Mouse (Mus musculus) myocyte (in vitro differentiated cells): ENCODE measurements around the gene Elovl3. TPM values are rescaled to one million over a fixed set of nuclear protein-coding genes. Genes with fewer than 3 reads are reported as not detected.
A peak's percentile ranks its signal among the peaks of the same experiment; 100 is the strongest.
"Not testable (repeated sequence)": the region's sequence is repeated elsewhere in the genome, so short reads cannot be mapped to it uniquely, and the experiment has no call there.

Experiments used
- H3K27me3 ChIP-seq: one replicate; pipeline ENCODE4 v1.6.1; 2011; ENCODE audit not compliant: control insufficient read depth, insufficient read depth, insufficient read length
- H3K36me3 ChIP-seq: one replicate; pipeline ENCODE4 v1.6.1; 2011; ENCODE audit not compliant: control insufficient read depth, insufficient read depth
- H3K4me2 ChIP-seq: one replicate; pipeline ENCODE4 v1.6.1; 2011; ENCODE audit warnings: low read depth, control low read depth
- H3K4me3 ChIP-seq: one replicate; pipeline ENCODE4 v1.5.1; 2011; ENCODE audit warnings: mild to moderate bottlenecking, control low read depth, moderate library complexity
- H3K79me2 ChIP-seq: one replicate; pipeline ENCODE4 v1.6.1; 2011; ENCODE audit not compliant: control insufficient read depth, insufficient read depth
- H3ac ChIP-seq: one replicate; pipeline ENCODE4 v1.6.1; 2011; ENCODE audit not compliant: control insufficient read depth, insufficient read length
- CEBPB ChIP-seq: IDR thresholded peaks from 2 replicates; pipeline ENCODE4 v1.6.1; 2011; ENCODE audit warnings: mild to moderate bottlenecking, moderate library complexity; ENCODE audit not compliant: poor library complexity, insufficient read depth, severe bottlenecking
- E2F4 ChIP-seq: IDR thresholded peaks from one replicate; pipeline ENCODE4 v1.6.1; 2011; ENCODE audit warnings: mild to moderate bottlenecking, control low read depth, moderate library complexity; ENCODE audit not compliant: insufficient read depth
- MAX ChIP-seq: IDR thresholded peaks from one replicate; pipeline ENCODE4 v1.6.1; 2011; ENCODE audit warnings: low read depth, mild to moderate bottlenecking, control low read depth
- MYOD1 ChIP-seq, 3 experiments: IDR thresholded peaks; one replicate each; pipeline ENCODE4 v1.6.1; 2011; ENCODE audit warnings: control low read depth in 2 of 3, low read depth in 2 of 3, mild to moderate bottlenecking in 2 of 3, moderate library complexity in 1 of 3; ENCODE audit not compliant: insufficient read length in 2 of 3, control insufficient read depth in 1 of 3
- MYOG ChIP-seq, 3 experiments: IDR thresholded peaks; one replicate each; pipeline ENCODE4 v1.6.1; 2011; ENCODE audit warnings: control low read depth in 2 of 3, low read depth in 2 of 3, mild to moderate bottlenecking in 2 of 3; ENCODE audit not compliant: insufficient read length in 2 of 3, control insufficient read depth in 1 of 3, insufficient read depth in 1 of 3
- POLR2A ChIP-seq: IDR thresholded peaks from one replicate; pipeline ENCODE4 v1.6.1; 2011; ENCODE audit warnings: low read depth, mild to moderate bottlenecking, control low read depth, moderate library complexity; ENCODE audit not compliant: insufficient read length
- POLR2AphosphoS2 ChIP-seq: IDR thresholded peaks from one replicate; pipeline ENCODE4 v1.6.1; 2011; ENCODE audit warnings: low read depth, control low read depth; ENCODE audit not compliant: insufficient read length
- REST ChIP-seq: IDR thresholded peaks from one replicate; pipeline ENCODE4 v1.6.1; 2011; ENCODE audit warnings: mild to moderate bottlenecking, control low read depth, moderate library complexity; ENCODE audit not compliant: insufficient read depth, insufficient read length
- SRF ChIP-seq: IDR thresholded peaks from one replicate; pipeline ENCODE4 v1.6.1; 2011; ENCODE audit warnings: low read depth; ENCODE audit not compliant: control insufficient read depth, insufficient read length
- TCF12 ChIP-seq: IDR thresholded peaks from one replicate; pipeline ENCODE4 v1.6.1; 2011; ENCODE audit warnings: mild to moderate bottlenecking, control low read depth; ENCODE audit not compliant: poor library complexity, insufficient read depth, severe bottlenecking
- TCF3 ChIP-seq: IDR thresholded peaks from one replicate; pipeline ENCODE4 v1.6.1; 2011; ENCODE audit warnings: low read depth, control low read depth; ENCODE audit not compliant: insufficient read length
- USF1 ChIP-seq: IDR thresholded peaks from one replicate; pipeline ENCODE4 v1.6.1; 2011; ENCODE audit warnings: low read depth, mild to moderate bottlenecking, control low read depth, moderate library complexity
- polyA plus RNA-seq: library from polyadenylated mRNA; unstranded; fragments of >200 nt; fragmentation: generic; extraction: Trizol; gene quantifications from one replicate; pipeline ENCODE4 v1.2.1, GENCODE M21; 2012; ENCODE audit warnings: missing spikeins

Gene Elovl3
- polyA plus RNA-seq, 1 experiment: 0.50 TPM

- TF ChIP-seq MAX: no peak
- no peak for TF ChIP-seq POLR2A
- TF ChIP-seq REST: no peak
- no peak for TF ChIP-seq TCF12
- TF ChIP-seq USF1: no peak
- TF ChIP-seq POLR2AphosphoS2: no peak
- TF ChIP-seq E2F4: no peak
- no peak for TF ChIP-seq MYOG (IDR thresholded peaks at IDR 0.05; ENCODE audit: control insufficient read depth in 1 of 3, insufficient read depth in 1 of 3, insufficient read length in 2 of 3, low read depth in 2 of 3)
- peaks cover 6% of the 10 kb centered on the region for H3K27me3 ChIP-seq
Measured at GRCm38 (mm10) chr19:46123876-46124275, 7.8 kb upstream of the Elovl3 start.

GRCm38 (mm10) chr19:46124651-46125050, 7.0 kb upstream of the Elovl3 start:
- Histone ChIP-seq H3K4me3 (no peak overlapping the region), H3K4me2 (no peak overlapping the region), H3K79me2 (no peaks in the 10 kb centered on the region), H3ac (no peak overlapping the region), H3K36me3 (no peaks in the 10 kb centered on the region), H3K27me3 (peaks cover 6% of the 10 kb centered on the region)
- TF ChIP-seq POLR2AphosphoS2 (no peak), CEBPB (no peak), SRF (no peak), E2F4 (no peak), POLR2A (no peak)

More at GRCm38 (mm10) chr19:46123876-46124275, 7.8 kb upstream of the Elovl3 start:
- no peaks in the 10 kb centered on the region for H3K36me3 ChIP-seq
- H3K4me3 ChIP-seq: no peak overlapping the region
- H3K4me2 ChIP-seq: no peak overlapping the region
- no peaks in the 10 kb centered on the region for H3K79me2 ChIP-seq
- no peak overlapping the region for H3ac ChIP-seq

DNA sequence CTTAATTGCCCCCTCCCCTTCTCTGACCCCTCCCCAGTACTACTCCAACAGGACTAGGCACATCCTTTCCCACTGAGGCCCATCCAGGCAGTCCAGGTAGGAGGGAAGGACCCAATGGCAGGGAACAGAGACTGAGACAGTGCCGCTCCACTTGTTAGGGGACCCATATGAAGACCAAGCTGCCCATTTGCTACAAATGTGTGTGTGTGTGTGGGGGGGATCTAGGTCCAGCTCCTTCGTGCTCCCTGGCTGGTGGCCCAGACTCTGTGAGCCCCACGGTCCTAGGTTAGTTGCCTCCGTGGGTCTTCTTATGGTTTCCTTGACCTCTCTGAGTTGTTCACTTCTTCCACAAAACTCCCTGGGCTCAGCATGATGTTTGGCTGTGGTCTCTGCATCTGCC, 5.4 kb upstream of the Elovl3 start:
- H3K4me3 ChIP-seq: no peak overlapping the region
- no peaks in the 10 kb centered on the region for H3K79me2 ChIP-seq
- no peaks in the 10 kb centered on the region for H3K36me3 ChIP-seq
- H3K27me3 ChIP-seq: peaks cover 6% of the 10 kb centered on the region
- TF ChIP-seq USF1 (no peak), POLR2AphosphoS2 (no peak), SRF (no peak), TCF3 (no peak), E2F4 (no peak), REST (no peak)
- H3K4me2 ChIP-seq: no peak overlapping the region
- no peak overlapping the region for H3ac ChIP-seq

DNA sequence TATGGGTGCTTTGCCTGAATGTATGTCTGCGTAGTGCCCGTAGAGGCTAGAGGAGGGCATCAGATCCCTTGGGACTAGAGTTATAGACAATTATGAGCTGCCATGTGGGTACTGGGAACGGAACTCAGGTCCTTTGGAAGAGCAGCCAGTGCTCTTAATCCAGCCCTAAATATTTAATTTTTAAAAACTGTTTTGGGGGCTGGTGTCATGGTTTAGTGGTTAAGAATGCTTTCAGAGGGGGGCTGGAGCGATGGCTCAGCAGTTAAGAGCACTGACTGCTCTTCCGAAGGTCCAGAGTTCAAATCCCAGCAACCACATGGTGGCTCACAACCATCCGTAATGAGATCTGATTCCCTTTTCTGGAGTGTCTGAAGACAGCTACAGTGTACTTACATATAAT, 2.0 kb upstream of the Elovl3 start:
- H3ac ChIP-seq, H3K79me2 ChIP-seq, H3K27me3 ChIP-seq, H3K36me3 ChIP-seq, H3K4me2 ChIP-seq, H3K4me3 ChIP-seq: not testable (repeated sequence)

DNA sequence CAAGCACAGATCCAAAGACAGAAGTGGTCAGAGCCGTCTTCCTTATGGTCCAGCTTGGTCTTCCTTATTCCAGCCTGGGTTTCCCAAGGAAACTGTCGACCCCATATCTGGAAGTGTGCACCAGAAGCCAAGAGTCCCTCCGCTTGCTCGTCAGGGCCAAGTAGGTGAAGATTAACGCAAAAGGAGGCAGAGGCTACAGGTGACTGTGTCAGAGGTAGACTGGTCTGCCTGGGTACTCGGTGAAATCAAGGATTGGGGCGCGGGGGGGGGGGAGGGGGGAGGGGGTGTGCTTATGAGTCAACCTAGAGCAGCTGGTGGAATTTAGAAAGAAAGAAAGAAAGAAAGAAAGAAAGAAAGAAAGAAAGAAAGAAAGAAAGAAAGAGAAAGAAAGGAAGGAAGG, 414 bp upstream of the Elovl3 start:
- H3K79me2 ChIP-seq: no peaks in the 10 kb centered on the region
- no peaks in the 10 kb centered on the region for H3K27me3 ChIP-seq
- H3ac ChIP-seq: no peak overlapping the region
- H3K4me3 ChIP-seq: no peak overlapping the region
- H3K36me3 ChIP-seq: no peaks in the 10 kb centered on the region
- peak overlapping the region; percentile 38 for H3K4me2 ChIP-seq
- TF ChIP-seq MYOD1 (IDR thresholded peaks at IDR 0.05; ENCODE audit: control insufficient read depth in 1 of 3, insufficient read length in 2 of 3, low read depth in 2 of 3) (no peak), SRF (no peak), CEBPB (no peak), MYOG (IDR thresholded peaks at IDR 0.05; ENCODE audit: control insufficient read depth in 1 of 3, insufficient read depth in 1 of 3, insufficient read length in 2 of 3, low read depth in 2 of 3) (no peak), POLR2AphosphoS2 (no peak)

- TF ChIP-seq E2F4 (no peak), MYOD1 (IDR thresholded peaks at IDR 0.05; ENCODE audit: control insufficient read depth in 1 of 3, insufficient read length in 2 of 3, low read depth in 2 of 3) (no peak), POLR2AphosphoS2 (no peak), SRF (no peak), MYOG (IDR thresholded peaks at IDR 0.05; ENCODE audit: control insufficient read depth in 1 of 3, insufficient read depth in 1 of 3, insufficient read length in 2 of 3, low read depth in 2 of 3) (no peak), MAX (no peak), TCF3 (no peak), CEBPB (no peak), REST (no peak), POLR2A (no peak), TCF12 (no peak)
- Histone ChIP-seq H3ac (no peak overlapping the region), H3K4me2 (no peak overlapping the region), H3K4me3 (no peak overlapping the region), H3K79me2 (no peaks in the 10 kb centered on the region), H3K27me3 (no peaks in the 10 kb centered on the region), H3K36me3 (no peaks in the 10 kb centered on the region)
Measured at GRCm38 (mm10) chr19:46132577-46132976, 880 bp downstream of the Elovl3 start.
